Mouse (Mus musculus): ENCODE measurements around the gene Lgals1. TPM values are rescaled to one million over a fixed set of nuclear protein-coding genes. Genes with fewer than 3 reads are reported as not detected.

Lgals1 gene
- total and polyA plus RNA-seq, 3 experiments = 558 to 3,673 (median 2,086) TPM

GRCm38 (mm10) chr15:78937963-78938362 is 11.4 kb downstream of the Lgals1 start:
- TF ChIP-seq CTCF (IDR thresholded peaks at IDR 0.05; ENCODE audit: low read depth, low read length) (no peak), POLR2AphosphoS5 (IDR thresholded peaks at IDR 0.05; ENCODE audit: insufficient replicate concordance, low read depth, low read length) (no peak)
- ATAC-seq (ENCODE audit: extremely low read depth, insufficient number of reproducible peaks, low FRiP score, poor library complexity, severe bottlenecking) (no peak), DNase-seq (ENCODE audit: low spot score) (no peak)
- peaks cover 68% of the 10 kb centered on the region for H3K36me3 ChIP-seq (replicated peaks)
- no peak overlapping the region for H3K4me3 ChIP-seq (ENCODE audit: low read depth, low read length)
- H3K9me3 ChIP-seq (replicated peaks) = no peaks in the 10 kb centered on the region
- H3K27me3 ChIP-seq (ENCODE audit: insufficient read depth, low read length) = no peaks in the 10 kb centered on the region; the same call in 1 of the 2 replicates
- H3K4me1 ChIP-seq (ENCODE audit: insufficient read depth, low read depth, low read length) = peaks cover 44% of the 10 kb centered on the region

GRCm38 (mm10) chr15:78940325-78940724 is 13.8 kb downstream of the Lgals1 start:
- Histone ChIP-seq H3K9me3 (replicated peaks) (0 out of 2 replicates have a peak, but pooled peaks cover 2% of the 10 kb centered on the region), H3K4me3 (ENCODE audit: low read depth, low read length) (no peak overlapping the region), H3K36me3 (replicated peaks) (peaks cover 75% of the 10 kb centered on the region), H3K27me3 (ENCODE audit: insufficient read depth, low read length) (no peaks in the 10 kb centered on the region; the same call in 1 of the 2 replicates), H3K4me1 (ENCODE audit: insufficient read depth, low read depth, low read length) (peaks cover 40% of the 10 kb centered on the region)
- ATAC-seq (ENCODE audit: extremely low read depth, insufficient number of reproducible peaks, low FRiP score, poor library complexity, severe bottlenecking) (no peak), DNase-seq (ENCODE audit: low spot score) (no peak)
- TF ChIP-seq TAL1 (conservative IDR thresholded peaks at IDR 0.05; ENCODE audit: low read depth, low read length) (no peak), GATA2 (IDR thresholded peaks at IDR 0.05; ENCODE audit: borderline replicate concordance, low read depth, low read length) (no peak), GATA1 (IDR thresholded peaks at IDR 0.05; ENCODE audit: borderline replicate concordance, low read length) (no peak), POLR2AphosphoS5 (IDR thresholded peaks at IDR 0.05; ENCODE audit: insufficient replicate concordance, low read depth, low read length) (no peak), CTCF (IDR thresholded peaks at IDR 0.05; ENCODE audit: low read depth, low read length) (no peak)

GRCm38 (mm10) chr15:78942663-78943062 is 16.1 kb downstream of the Lgals1 start:
- TF ChIP-seq CTCF (IDR thresholded peaks at IDR 0.05; ENCODE audit: low read depth, low read length) (peak; percentile 69), POLR2AphosphoS5 (IDR thresholded peaks at IDR 0.05; ENCODE audit: insufficient replicate concordance, low read depth, low read length) (no peak), TAL1 (conservative IDR thresholded peaks at IDR 0.05; ENCODE audit: low read depth, low read length) (no peak), GATA1 (IDR thresholded peaks at IDR 0.05; ENCODE audit: borderline replicate concordance, low read length) (no peak), GATA2 (IDR thresholded peaks at IDR 0.05; ENCODE audit: borderline replicate concordance, low read depth, low read length) (no peak)
- Histone ChIP-seq H3K4me3 (ENCODE audit: low read depth, low read length) (no peak overlapping the region), H3K9me3 (replicated peaks) (0 out of 2 replicates have a peak, but pooled peaks cover 4% of the 10 kb centered on the region), H3K27me3 (ENCODE audit: insufficient read depth, low read length) (peaks cover 23% of the 10 kb centered on the region), H3K4me1 (ENCODE audit: insufficient read depth, low read depth, low read length) (peaks cover 18% of the 10 kb centered on the region), H3K36me3 (replicated peaks) (peaks cover 57% of the 10 kb centered on the region)
- ATAC-seq (ENCODE audit: extremely low read depth, insufficient number of reproducible peaks, low FRiP score, poor library complexity, severe bottlenecking) (peak; percentile 34; the same call in 1 of the 2 replicates), DNase-seq (ENCODE audit: low spot score) (peak; percentile 68)

GRCm38 (mm10) chr15:78946232-78946631 is 19.7 kb downstream of the Lgals1 start:
- Histone ChIP-seq H3K36me3 (replicated peaks) (peaks cover 21% of the 10 kb centered on the region), H3K9me3 (replicated peaks) (0 out of 2 replicates have a peak, but pooled peaks cover 5% of the 10 kb centered on the region), H3K27me3 (ENCODE audit: insufficient read depth, low read length) (peaks cover 44% of the 10 kb centered on the region), H3K4me3 (ENCODE audit: low read depth, low read length) (no peak overlapping the region), H3K4me1 (ENCODE audit: insufficient read depth, low read depth, low read length) (peaks cover 13% of the 10 kb centered on the region)
- DNase-seq (ENCODE audit: low spot score) (no peak), ATAC-seq (ENCODE audit: extremely low read depth, insufficient number of reproducible peaks, low FRiP score, poor library complexity, severe bottlenecking) (no peak)
- TF ChIP-seq GATA2 (IDR thresholded peaks at IDR 0.05; ENCODE audit: borderline replicate concordance, low read depth, low read length) (no peak), GATA1 (IDR thresholded peaks at IDR 0.05; ENCODE audit: borderline replicate concordance, low read length) (no peak), CTCF (IDR thresholded peaks at IDR 0.05; ENCODE audit: low read depth, low read length) (no peak), POLR2AphosphoS5 (IDR thresholded peaks at IDR 0.05; ENCODE audit: insufficient replicate concordance, low read depth, low read length) (no peak), TAL1 (conservative IDR thresholded peaks at IDR 0.05; ENCODE audit: low read depth, low read length) (no peak)

- TF ChIP-seq TAL1 (conservative IDR thresholded peaks at IDR 0.05; ENCODE audit: low read depth, low read length) (no peak), CTCF (IDR thresholded peaks at IDR 0.05; ENCODE audit: low read depth, low read length) (no peak), GATA2 (IDR thresholded peaks at IDR 0.05; ENCODE audit: borderline replicate concordance, low read depth, low read length) (no peak), GATA1 (IDR thresholded peaks at IDR 0.05; ENCODE audit: borderline replicate concordance, low read length) (no peak), POLR2AphosphoS5 (IDR thresholded peaks at IDR 0.05; ENCODE audit: insufficient replicate concordance, low read depth, low read length) (no peak)
- no peak for DNase-seq (ENCODE audit: low spot score)
- peaks cover 7% of the 10 kb centered on the region for H3K36me3 ChIP-seq (replicated peaks)
These were observed 21.1 kb downstream of the Lgals1 start, which contains the start of gene Triobp for GRCm38 (mm10) chr15:78947657-78948056. TSS of gene Triobp (plus strand) at chr15:78947724.

GRCm38 (mm10) chr15:78948152-78948725 is 21.7 kb downstream of the Lgals1 start:
- DNase-seq (ENCODE audit: low spot score) (no peak), ATAC-seq (ENCODE audit: extremely low read depth, insufficient number of reproducible peaks, low FRiP score, poor library complexity, severe bottlenecking) (no peak)
- Histone ChIP-seq H3K36me3 (replicated peaks) (peaks cover 4% of the 10 kb centered on the region), H3K9me3 (replicated peaks) (0 out of 2 replicates have a peak, but pooled peaks cover 5% of the 10 kb centered on the region), H3K4me3 (ENCODE audit: low read depth, low read length) (no peak overlapping the region), H3K27me3 (ENCODE audit: insufficient read depth, low read length) (peaks cover 59% of the 10 kb centered on the region), H3K4me1 (ENCODE audit: insufficient read depth, low read depth, low read length) (peaks cover 7% of the 10 kb centered on the region)
- TF ChIP-seq TAL1 (conservative IDR thresholded peaks at IDR 0.05; ENCODE audit: low read depth, low read length) = no peak
- TF ChIP-seq CTCF (IDR thresholded peaks at IDR 0.05; ENCODE audit: low read depth, low read length) = no peak
- TF ChIP-seq POLR2AphosphoS5 (IDR thresholded peaks at IDR 0.05; ENCODE audit: insufficient replicate concordance, low read depth, low read length) = no peak
- TF ChIP-seq GATA1 (IDR thresholded peaks at IDR 0.05; ENCODE audit: borderline replicate concordance, low read length) = no peak
- no peak for TF ChIP-seq GATA2 (IDR thresholded peaks at IDR 0.05; ENCODE audit: borderline replicate concordance, low read depth, low read length)

More at GRCm38 (mm10) chr15:78947657-78948056, 21.1 kb downstream of the Lgals1 start, which contains the start of gene Triobp:
- ATAC-seq (ENCODE audit: extremely low read depth, insufficient number of reproducible peaks, low FRiP score, poor library complexity, severe bottlenecking) = no peak
- H3K9me3 ChIP-seq (replicated peaks) = 0 out of 2 replicates have a peak, but pooled peaks cover 5% of the 10 kb centered on the region
- H3K4me1 ChIP-seq (ENCODE audit: insufficient read depth, low read depth, low read length) = peaks cover 10% of the 10 kb centered on the region
- H3K4me3 ChIP-seq (ENCODE audit: low read depth, low read length) = no peak within 1 kb of the TSS
- H3K27me3 ChIP-seq (ENCODE audit: insufficient read depth, low read length) = peaks cover 56% of the 10 kb centered on the region
